Mouse (Mus musculus) myocyte (in vitro differentiated cells): ENCODE measurements around the gene Minar1.

Experiments
- E2F4 ChIP-seq: IDR thresholded peaks from one replicate; pipeline ENCODE4 v1.6.1; 2011; ENCODE audit warnings: mild to moderate bottlenecking, control low read depth, moderate library complexity; ENCODE audit not compliant: insufficient read depth
- MAX ChIP-seq: IDR thresholded peaks from one replicate; pipeline ENCODE4 v1.6.1; 2011; ENCODE audit warnings: low read depth, mild to moderate bottlenecking, control low read depth
- MYOG ChIP-seq, 3 experiments: IDR thresholded peaks; one replicate each; pipeline ENCODE4 v1.6.1; 2011; ENCODE audit warnings: control low read depth in 2 of 3, low read depth in 2 of 3, mild to moderate bottlenecking in 2 of 3; ENCODE audit not compliant: insufficient read length in 2 of 3, control insufficient read depth in 1 of 3, insufficient read depth in 1 of 3
- POLR2A ChIP-seq: IDR thresholded peaks from one replicate; pipeline ENCODE4 v1.6.1; 2011; ENCODE audit warnings: low read depth, mild to moderate bottlenecking, control low read depth, moderate library complexity; ENCODE audit not compliant: insufficient read length
- POLR2AphosphoS2 ChIP-seq: IDR thresholded peaks from one replicate; pipeline ENCODE4 v1.6.1; 2011; ENCODE audit warnings: low read depth, control low read depth; ENCODE audit not compliant: insufficient read length
- TCF12 ChIP-seq: IDR thresholded peaks from one replicate; pipeline ENCODE4 v1.6.1; 2011; ENCODE audit warnings: mild to moderate bottlenecking, control low read depth; ENCODE audit not compliant: poor library complexity, insufficient read depth, severe bottlenecking
- USF1 ChIP-seq: IDR thresholded peaks from one replicate; pipeline ENCODE4 v1.6.1; 2011; ENCODE audit warnings: low read depth, mild to moderate bottlenecking, control low read depth, moderate library complexity

GRCm38 (mm10) chr9:89596392-89596791 lies 26.5 kb downstream of the Minar1 start:
- TF ChIP-seq POLR2A (no peak), MYOG (IDR thresholded peaks at IDR 0.05; ENCODE audit: control insufficient read depth in 1 of 3, insufficient read depth in 1 of 3, insufficient read length in 2 of 3, low read depth in 2 of 3) (no peak), E2F4 (no peak), POLR2AphosphoS2 (no peak), TCF12 (no peak), MAX (no peak), USF1 (no peak)
